Mouse (Mus musculus) cortical plate, adult 2 months (tissue): ENCODE measurements around the gene Icam2.
A peak's percentile ranks its signal among the peaks of the same experiment; 100 is the strongest.

Experiments
- CTCF ChIP-seq: fragments of 200-500 bp; IDR thresholded peaks from 2 replicates; pipeline ENCODE4 v1.5.1; 2011; ENCODE audit warnings: mild to moderate bottlenecking, control low read depth, low read length; ENCODE audit not compliant: insufficient read depth; ENCODE audit errors: extremely low read depth
- POLR2A ChIP-seq: fragments of 200-500 bp; IDR thresholded peaks from 2 replicates; pipeline ENCODE4 v1.6.1; 2011; ENCODE audit warnings: mild to moderate bottlenecking, low read length, control low read depth; ENCODE audit not compliant: insufficient read depth; ENCODE audit errors: extremely low read depth

GRCm38 (mm10) chr11:106329682-106330081, 58.2 kb downstream of the Icam2 start:
- peak; percentile 63 for TF ChIP-seq CTCF
- TF ChIP-seq POLR2A = no peak
